Mouse (Mus musculus) gastrocnemius, adult 2 months (tissue): ENCODE measurements at regions not wholly inside any gene's neighbourhood (a gene's known extent, or its start where the extent isn't known, plus 50 kb on each side); places are given as distances from the start of the nearest gene placed in this dataset.

Experiments
- DNase-seq: peaks from one replicate; pipeline ENCODE4 v3.0.0; 2022
- H3K27ac ChIP-seq: fragments of 200-600 bp; 2 replicates; pipeline ENCODE4 v1.8.1; 2022; ENCODE audit warnings: mild to moderate bottlenecking
- H3K4me3 ChIP-seq: fragments of 200-600 bp; 2 replicates; pipeline ENCODE4 v1.8.1; 2022; ENCODE audit warnings: mild to moderate bottlenecking, moderate library complexity
- CTCF ChIP-seq: fragments of 200-600 bp; IDR thresholded peaks from 2 replicates; pipeline ENCODE4 v1.8.1; 2022; ENCODE audit warnings: antibody characterized with exemption, mild to moderate bottlenecking, moderate library complexity
- intact Hi-C: fragments of 180-260 bp; cut with DNase I; formaldehyde crosslinking; loops from one replicate; pipeline ENCODE4 v1.15.1; 2025

GRCm38 (mm10) chr17:59429189-59429588 lies 416.0 kb upstream of the Nudt12 start:
- no peak for TF ChIP-seq CTCF

GRCm38 (mm10) chr17:59421489-59421888 lies 408.3 kb upstream of the Nudt12 start:
- no peak overlapping the region for H3K4me3 ChIP-seq
- no peak for TF ChIP-seq CTCF
- intact Hi-C loops = no loop called here
- H3K27ac ChIP-seq = no peak overlapping the region
- no peak for DNase-seq

More at GRCm38 (mm10) chr17:59429189-59429588, 416.0 kb upstream of the Nudt12 start:
- no peak for DNase-seq
- H3K4me3 ChIP-seq = no peak overlapping the region
- H3K27ac ChIP-seq = no peak overlapping the region
- intact Hi-C loops = no loop called here

GRCm38 (mm10) chr17:59409315-59409714 lies 396.1 kb upstream of the Nudt12 start:
- no peak overlapping the region for H3K4me3 ChIP-seq
- DNase-seq = no peak
- intact Hi-C loops = no loop called here
- no peak overlapping the region for H3K27ac ChIP-seq
- no peak for TF ChIP-seq CTCF

- Histone ChIP-seq H3K27ac (no peak overlapping the region), H3K4me3 (no peak overlapping the region)
- intact Hi-C loops = no loop called here
- no peak for DNase-seq
- no peak for TF ChIP-seq CTCF
These were observed 391.4 kb upstream of the Nudt12 start for GRCm38 (mm10) chr17:59404525-59404924.

- no peak for DNase-seq
- TF ChIP-seq CTCF = no peak
- no peak overlapping the region for H3K27ac ChIP-seq
- no peak overlapping the region for H3K4me3 ChIP-seq
- intact Hi-C loops = no loop called here
These were observed 384.2 kb upstream of the Nudt12 start for GRCm38 (mm10) chr17:59397404-59397803.

GRCm38 (mm10) chr17:59383107-59383438 lies 369.9 kb upstream of the Nudt12 start:
- Histone ChIP-seq H3K27ac (no peak overlapping the region), H3K4me3 (no peak overlapping the region)
- intact Hi-C loops = no loop called here
- TF ChIP-seq CTCF = no peak
- no peak for DNase-seq

GRCm38 (mm10) chr17:59382225-59383106 lies 369.3 kb upstream of the Nudt12 start:
- intact Hi-C loops = no loop called here
- Histone ChIP-seq H3K4me3 (no peak overlapping the region), H3K27ac (no peak overlapping the region)
- no peak for TF ChIP-seq CTCF
- no peak for DNase-seq

- TF ChIP-seq CTCF = no peak
- intact Hi-C loops = no loop called here
- no peak for DNase-seq
- Histone ChIP-seq H3K4me3 (no peak overlapping the region), H3K27ac (no peak overlapping the region)
These were observed 360.4 kb upstream of the Nudt12 start for GRCm38 (mm10) chr17:59373505-59374106.

- Histone ChIP-seq H3K4me3 (no peak overlapping the region), H3K27ac (no peak overlapping the region)
- intact Hi-C loops = no loop called here
- no peak for TF ChIP-seq CTCF
- no peak for DNase-seq
These were observed 356.7 kb upstream of the Nudt12 start for GRCm38 (mm10) chr17:59369624-59370541.

GRCm38 (mm10) chr17:59365340-59365739 lies 352.2 kb upstream of the Nudt12 start:
- TF ChIP-seq CTCF = no peak
- no peak for DNase-seq
- no peak overlapping the region for H3K4me3 ChIP-seq
- intact Hi-C loops = no loop called here
- H3K27ac ChIP-seq = no peak overlapping the region

- no peak for DNase-seq
- intact Hi-C loops = no loop called here
- Histone ChIP-seq H3K27ac (no peak overlapping the region), H3K4me3 (no peak overlapping the region)
- TF ChIP-seq CTCF = no peak
These were observed 348.9 kb upstream of the Nudt12 start for GRCm38 (mm10) chr17:59362110-59362509.

- no peak for DNase-seq
- no peak overlapping the region for H3K4me3 ChIP-seq
- intact Hi-C loops = no loop called here
- TF ChIP-seq CTCF = no peak
- no peak overlapping the region for H3K27ac ChIP-seq
These were observed 347.9 kb upstream of the Nudt12 start for GRCm38 (mm10) chr17:59361119-59361518.

GRCm38 (mm10) chr17:59359503-59359902 lies 346.3 kb upstream of the Nudt12 start:
- TF ChIP-seq CTCF = no peak
- H3K27ac ChIP-seq = no peak overlapping the region
- intact Hi-C loops = no loop called here
- no peak overlapping the region for H3K4me3 ChIP-seq
- no peak for DNase-seq
